Mouse (Mus musculus): ENCODE results near the gene Gprc5d. TPM values are rescaled to one million over a fixed set of nuclear protein-coding genes. Genes with fewer than 3 reads are reported as not detected.

Gprc5d gene
- polyA plus RNA-seq, 1 experiment from 2014 or later: not detected

- Histone ChIP-seq H3K4me2 (no peak overlapping the region), H3K9ac (no peak overlapping the region), H3K27me3 (no peaks in the 10 kb centered on the region), H3K4me1 (peaks cover 9% of the 10 kb centered on the region), H3K36me3 (ENCODE audit: poor library complexity, severe bottlenecking) (no peaks in the 10 kb centered on the region), H3K9me3 (replicated peaks) (no peaks in the 10 kb centered on the region), H3K27ac (no peak overlapping the region), H3K4me3 (no peak overlapping the region)
- 92% methylated on average over 9 of the region's 9 CpGs for WGBS
- ATAC-seq: no peak
Measured at GRCm38 (mm10) chr6:135133486-135133885, 15.4 kb upstream of the Gprc5d start.

- H3K27me3 ChIP-seq: no peaks in the 10 kb centered on the region
- H3K9ac ChIP-seq: no peak overlapping the region
- no peak overlapping the region for H3K4me3 ChIP-seq
- peaks cover 9% of the 10 kb centered on the region for H3K4me1 ChIP-seq
- H3K36me3 ChIP-seq (ENCODE audit: poor library complexity, severe bottlenecking): no peaks in the 10 kb centered on the region
- H3K4me2 ChIP-seq: no peak overlapping the region
- no peaks in the 10 kb centered on the region for H3K9me3 ChIP-seq (replicated peaks)
- no peak overlapping the region for H3K27ac ChIP-seq
- 80% methylated on average over 7 of the region's 7 CpGs for WGBS
- ATAC-seq: no peak
Measured at GRCm38 (mm10) chr6:135133086-135133485, 15.0 kb upstream of the Gprc5d start.

GRCm38 (mm10) chr6:135124755-135125380 lies 6.8 kb upstream of the Gprc5d start:
- 68% methylated on average over 5 of the region's 5 CpGs for WGBS
- H3K27ac ChIP-seq: no peak overlapping the region
- no peaks in the 10 kb centered on the region for H3K36me3 ChIP-seq (ENCODE audit: poor library complexity, severe bottlenecking)
- no peak overlapping the region for H3K9ac ChIP-seq
- H3K9me3 ChIP-seq (replicated peaks): no peaks in the 10 kb centered on the region
- H3K27me3 ChIP-seq: no peaks in the 10 kb centered on the region
- ATAC-seq: no peak
- H3K4me2 ChIP-seq: no peak overlapping the region
- no peak overlapping the region for H3K4me3 ChIP-seq
- H3K4me1 ChIP-seq: no peaks in the 10 kb centered on the region

GRCm38 (mm10) chr6:135116479-135116878 lies 1.6 kb downstream of the Gprc5d start:
- no peak overlapping the region for H3K4me2 ChIP-seq
- H3K9me3 ChIP-seq (replicated peaks): no peaks in the 10 kb centered on the region

GRCm38 (mm10) chr6:135113114-135113436 lies 5.0 kb downstream of the Gprc5d start:
- WGBS: 23% methylated on average over 6 of the region's 6 CpGs
- H3K36me3 ChIP-seq (ENCODE audit: poor library complexity, severe bottlenecking): no peaks in the 10 kb centered on the region
- H3K9me3 ChIP-seq (replicated peaks): no peaks in the 10 kb centered on the region
- H3K9ac ChIP-seq: no peak overlapping the region
- H3K27ac ChIP-seq: no peak overlapping the region
- no peak for ATAC-seq
- H3K4me3 ChIP-seq: no peak overlapping the region
- no peak overlapping the region for H3K4me2 ChIP-seq
- no peaks in the 10 kb centered on the region for H3K27me3 ChIP-seq
- H3K4me1 ChIP-seq: peaks cover 14% of the 10 kb centered on the region

More at GRCm38 (mm10) chr6:135116479-135116878, 1.6 kb downstream of the Gprc5d start:
- Histone ChIP-seq H3K4me1 (peaks cover 14% of the 10 kb centered on the region), H3K36me3 (ENCODE audit: poor library complexity, severe bottlenecking) (no peaks in the 10 kb centered on the region), H3K27ac (no peak overlapping the region), H3K4me3 (no peak overlapping the region), H3K27me3 (no peaks in the 10 kb centered on the region), H3K9ac (no peak overlapping the region)
- 94% methylated on average over 8 of the region's 8 CpGs for WGBS
- no peak for ATAC-seq

- no peaks in the 10 kb centered on the region for H3K27me3 ChIP-seq
- H3K27ac ChIP-seq: no peak overlapping the region
- H3K4me3 ChIP-seq: no peak overlapping the region
- H3K9ac ChIP-seq: no peak overlapping the region
- H3K9me3 ChIP-seq (replicated peaks): no peaks in the 10 kb centered on the region
- no peak for ATAC-seq
- no peak overlapping the region for H3K4me2 ChIP-seq
- WGBS: 15% methylated on average over 7 of the region's 7 CpGs
- H3K36me3 ChIP-seq (ENCODE audit: poor library complexity, severe bottlenecking): no peaks in the 10 kb centered on the region
- H3K4me1 ChIP-seq: peaks cover 14% of the 10 kb centered on the region
Measured at GRCm38 (mm10) chr6:135112411-135113113, 5.5 kb downstream of the Gprc5d start.

GRCm38 (mm10) chr6:135107014-135107413 lies 11.1 kb downstream of the Gprc5d start:
- H3K27ac ChIP-seq: no peak overlapping the region
- no peaks in the 10 kb centered on the region for H3K9me3 ChIP-seq (replicated peaks)
- no peaks in the 10 kb centered on the region for H3K36me3 ChIP-seq (ENCODE audit: poor library complexity, severe bottlenecking)
- no peaks in the 10 kb centered on the region for H3K27me3 ChIP-seq
- H3K4me1 ChIP-seq: no peaks in the 10 kb centered on the region
- no peak overlapping the region for H3K4me3 ChIP-seq
- no peak overlapping the region for H3K9ac ChIP-seq
- H3K4me2 ChIP-seq: no peak overlapping the region
- WGBS: 93% methylated on average over 6 of the region's 6 CpGs
- ATAC-seq: no peak

- no peak overlapping the region for H3K27ac ChIP-seq
- no peaks in the 10 kb centered on the region for H3K36me3 ChIP-seq (ENCODE audit: poor library complexity, severe bottlenecking)
- 85% methylated on average over 5 of the region's 5 CpGs for WGBS
- H3K4me1 ChIP-seq: no peaks in the 10 kb centered on the region
- H3K9me3 ChIP-seq (replicated peaks): no peaks in the 10 kb centered on the region
- H3K9ac ChIP-seq: no peak overlapping the region
- no peak for ATAC-seq
- no peak overlapping the region for H3K4me3 ChIP-seq
- H3K27me3 ChIP-seq: no peaks in the 10 kb centered on the region
- H3K4me2 ChIP-seq: no peak overlapping the region
Measured at GRCm38 (mm10) chr6:135102736-135103303, 15.3 kb downstream of the Gprc5d start.

- no peaks in the 10 kb centered on the region for H3K27me3 ChIP-seq
- no peaks in the 10 kb centered on the region for H3K36me3 ChIP-seq (ENCODE audit: poor library complexity, severe bottlenecking)
- 75% methylated on average over 15 of the region's 15 CpGs for WGBS
- H3K9me3 ChIP-seq (replicated peaks): no peaks in the 10 kb centered on the region
- no peaks in the 10 kb centered on the region for H3K4me1 ChIP-seq
- ATAC-seq: no peak
- H3K4me3 ChIP-seq: no peak overlapping the region
- H3K4me2 ChIP-seq: no peak overlapping the region
- H3K9ac ChIP-seq: no peak overlapping the region
- no peak overlapping the region for H3K27ac ChIP-seq
Measured at GRCm38 (mm10) chr6:135100787-135101472, 17.2 kb downstream of the Gprc5d start.

- Histone ChIP-seq H3K27ac (peak overlapping the region; percentile 33), H3K4me1 (peaks cover 12% of the 10 kb centered on the region), H3K4me3 (no peak overlapping the region), H3K27me3 (no peaks in the 10 kb centered on the region), H3K4me2 (no peak overlapping the region), H3K9me3 (replicated peaks) (no peaks in the 10 kb centered on the region), H3K9ac (no peak overlapping the region), H3K36me3 (ENCODE audit: poor library complexity, severe bottlenecking) (no peaks in the 10 kb centered on the region)
- 84% methylated on average over 12 of the region's 12 CpGs for WGBS
- ATAC-seq: peak; percentile 82
Measured at GRCm38 (mm10) chr6:135092798-135093470, 25.1 kb downstream of the Gprc5d start.

- peaks cover 14% of the 10 kb centered on the region for H3K4me1 ChIP-seq
- no peak overlapping the region for H3K9ac ChIP-seq
- H3K9me3 ChIP-seq (replicated peaks): no peaks in the 10 kb centered on the region
- H3K27ac ChIP-seq: no peak overlapping the region
- no peaks in the 10 kb centered on the region for H3K36me3 ChIP-seq (ENCODE audit: poor library complexity, severe bottlenecking)
- 79% methylated on average over 4 of the region's 4 CpGs for WGBS
- H3K4me2 ChIP-seq: no peak overlapping the region
- ATAC-seq: no peak
- H3K4me3 ChIP-seq: no peak overlapping the region
- H3K27me3 ChIP-seq: no peaks in the 10 kb centered on the region
Measured at GRCm38 (mm10) chr6:135090661-135091060, 27.4 kb downstream of the Gprc5d start.

GRCm38 (mm10) chr6:135089786-135090185 lies 28.3 kb downstream of the Gprc5d start:
- ATAC-seq: no peak

More at GRCm38 (mm10) chr6:135089786-135090185, 28.3 kb downstream of the Gprc5d start:
- no peak overlapping the region for H3K4me3 ChIP-seq
- no peak overlapping the region for H3K27ac ChIP-seq
- H3K36me3 ChIP-seq (ENCODE audit: poor library complexity, severe bottlenecking): no peaks in the 10 kb centered on the region
- WGBS: 19% methylated on average over 8 of the region's 8 CpGs
- H3K4me1 ChIP-seq: peaks cover 14% of the 10 kb centered on the region
- H3K4me2 ChIP-seq: no peak overlapping the region
- H3K27me3 ChIP-seq: no peaks in the 10 kb centered on the region
- no peaks in the 10 kb centered on the region for H3K9me3 ChIP-seq (replicated peaks)
- H3K9ac ChIP-seq: no peak overlapping the region
